Mouse (Mus musculus): ENCODE results near the gene Col27a1.

DNA sequence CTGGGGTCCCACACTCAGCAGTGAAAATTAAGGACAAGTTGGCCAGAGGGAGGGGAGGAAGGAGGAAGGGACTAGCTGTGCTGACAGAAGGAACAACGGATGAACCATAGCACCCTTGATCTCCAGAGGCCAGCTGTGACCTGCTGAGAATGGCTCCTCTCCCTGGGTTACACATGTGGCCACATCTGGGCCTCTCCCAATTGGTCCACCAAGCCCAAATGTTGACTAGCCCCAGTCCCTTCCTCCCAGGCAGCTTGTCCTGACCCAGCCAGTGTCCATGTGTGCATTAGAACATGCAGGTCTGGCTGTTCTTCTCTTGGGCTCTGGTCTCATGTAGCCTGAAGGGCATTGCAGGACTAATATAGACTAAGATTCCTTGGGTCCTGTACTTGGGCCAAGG is 62.8 kb downstream of the Col27a1 start:
- TF ChIP-seq EP300 (IDR thresholded peaks at IDR 0.05; ENCODE audit: insufficient read depth, low read depth, low read length) (no peak), POLR2A (IDR thresholded peaks at IDR 0.05; ENCODE audit: insufficient read depth, low read depth, low read length) (no peak), CTCF (IDR thresholded peaks at IDR 0.05) (no peak)
